Mouse (Mus musculus) activated CD4-positive, CD25-positive, alpha-beta regulatory T cell, adult 9 weeks (primary cell): ENCODE data around the gene Tagap. TPM values are rescaled to one million over a fixed set of nuclear protein-coding genes. Genes with fewer than 3 reads are reported as not detected.

ENCODE experiments used
- polyA plus RNA-seq: library from polyadenylated mRNA; unstranded; fragments of 100-300 nt; shearing (Covaris generic); gene quantifications from one replicate; pipeline ENCODE4 v1.2.1, GENCODE M21; 2017

Gene Tagap
- 167 TPM for polyA plus RNA-seq

DNA sequence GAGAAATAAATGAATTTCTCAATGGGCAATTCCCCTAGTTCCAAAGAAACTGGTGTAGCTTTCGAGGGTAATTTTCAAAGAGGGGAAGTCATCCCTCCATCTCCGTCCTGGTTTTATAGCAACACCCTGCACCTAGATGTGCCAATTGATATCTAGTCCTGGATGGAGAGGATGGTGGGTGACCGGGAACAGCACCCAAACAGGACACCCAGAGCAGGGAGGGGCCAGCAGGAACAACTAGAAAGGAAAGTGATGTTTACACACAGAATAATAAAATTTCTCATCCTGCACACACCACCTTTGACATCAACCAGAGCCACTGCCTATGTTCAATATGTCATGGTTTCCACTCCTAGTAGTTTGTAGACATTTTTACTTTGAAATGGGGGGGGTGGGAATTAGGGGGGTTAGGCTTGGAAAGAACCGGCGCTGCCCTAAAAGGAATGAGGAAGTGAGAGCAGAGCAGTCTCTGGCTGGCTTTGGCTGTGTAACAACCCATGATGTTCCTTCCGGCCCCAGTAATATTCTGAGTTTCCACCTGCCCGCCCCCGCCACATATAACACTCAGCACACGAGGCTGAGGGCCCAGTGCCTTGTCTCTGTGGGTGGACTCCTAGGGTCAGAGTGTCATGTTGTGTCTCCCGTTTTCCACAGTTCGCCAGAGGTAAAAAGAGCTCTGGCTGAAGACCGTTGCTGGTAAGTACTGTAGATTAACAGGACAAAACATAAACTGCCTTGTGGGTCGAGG lies at the start of gene Tagap:
Gene Tagap, plus strand, starts transcription at position 588 of the 748 bp plus-strand sequence.

DNA sequence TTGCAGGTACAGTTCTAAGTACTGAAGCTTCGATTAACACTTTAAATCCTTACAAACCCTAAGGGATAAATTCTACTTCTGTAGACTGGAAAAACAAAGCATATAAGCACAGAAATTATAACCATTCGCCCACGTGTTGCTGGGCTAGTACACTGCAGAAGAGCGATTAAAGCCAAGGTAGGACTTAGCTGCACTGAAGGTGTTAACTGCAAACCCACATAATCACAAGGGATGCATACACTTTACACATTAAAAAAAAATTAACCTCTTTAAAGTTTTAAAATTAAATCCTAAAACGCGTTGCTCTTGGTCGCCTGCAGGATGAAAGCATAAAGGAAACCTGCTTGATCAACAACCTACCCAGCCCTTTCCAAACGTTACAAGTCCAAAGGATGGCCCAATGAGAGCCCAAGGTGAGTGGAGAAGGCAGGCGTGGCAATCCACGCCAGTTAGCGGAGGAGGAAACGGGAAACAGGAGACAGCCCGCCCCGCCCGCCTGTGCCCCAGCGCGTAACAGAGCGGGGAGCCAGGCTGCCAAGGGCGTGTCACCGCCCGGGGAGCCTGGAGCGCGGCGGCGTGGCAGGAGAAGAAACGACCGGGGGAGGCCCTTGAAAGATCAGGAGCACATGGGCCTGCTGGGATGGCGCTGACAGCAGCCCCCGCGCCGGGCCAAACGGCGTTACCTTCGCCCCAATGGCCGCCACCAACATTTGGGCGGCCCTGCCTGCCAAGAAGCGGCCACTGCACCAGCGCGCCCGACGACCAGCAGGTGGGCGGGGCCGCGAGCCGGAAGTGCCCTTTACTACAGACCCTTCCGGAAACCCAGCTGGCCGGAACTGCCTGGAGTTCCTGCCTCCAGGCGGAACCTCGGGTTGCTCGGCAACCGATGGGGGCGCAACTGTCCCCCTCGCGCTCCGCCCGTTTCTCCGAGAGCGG lies 19.6 kb downstream of the Tagap start, which contains the start of gene Rsph3a:
Gene Rsph3a, plus strand, starts transcription at position 498 of the 936 bp plus-strand sequence.

Other genes with a start within 250 kb of the Tagap start
- not detected for gene Fndc1, start 98.7 kb upstream of the Tagap start, polyA plus RNA-seq
- 28.9 TPM for gene Rsph3a, start 19.6 kb downstream of the Tagap start, polyA plus RNA-seq
- not detected for gene Gm49673, start 221.8 kb downstream of the Tagap start, polyA plus RNA-seq
- gene Rnaset2a, start 222.1 kb downstream of the Tagap start, polyA plus RNA-seq, result 30.3 TPM
- 27.2 TPM for gene Fgfr1op, start 239.5 kb downstream of the Tagap start, polyA plus RNA-seq